In the genomic region with DNA sequence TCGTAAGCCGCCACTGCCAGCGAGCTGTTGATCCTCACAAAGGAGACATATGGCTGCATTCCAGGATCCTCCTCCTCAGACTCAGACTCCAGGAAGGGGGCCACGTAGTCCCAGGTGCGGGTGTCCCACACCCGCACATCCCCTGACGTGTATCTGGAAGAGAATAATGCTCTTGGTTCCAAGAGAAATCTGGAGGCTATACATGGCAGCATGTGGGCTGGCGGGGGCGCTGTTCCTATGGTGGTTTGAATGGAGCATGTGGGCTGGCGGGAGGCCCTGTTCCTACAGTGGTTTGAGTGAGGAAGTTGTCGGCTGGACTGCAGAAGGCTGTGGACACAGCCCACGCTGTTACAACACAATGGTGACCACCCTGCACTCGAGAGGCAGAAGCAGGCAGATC, we compare ENCODE assay signal across 10 mouse cellular contexts. TPM values are rescaled to one million over a fixed set of nuclear protein-coding genes. Genes with fewer than 3 reads are reported as not detected.
DNase-seq lines count a peak whose midpoint lies in the region; ATAC-seq and TF ChIP-seq lines count a peak whose summit lies in the region.
"Had no signal": no experiment of that assay in that cellular context is flagged by ENCODE, and none has a peak within 500 bp of the region (broad histone marks: within the 10 kb centered on the region; RNA-seq: fewer than 3 reads in every experiment).

No protein-coding gene starts in this region.

- no peaks in the 10 kb centered on the region for H3K4me1 ChIP-seq in intestine, postnatal 0 days (replicated peaks; ENCODE audit: control insufficient read depth, insufficient read depth, low read length)
- H3K4me1 ChIP-seq in intestine, embryonic 15.5 days (replicated peaks) = peaks cover 3% of the 10 kb centered on the region; the same call in 1 of the 2 replicates

- no peak overlapping the region for H3K4me3 ChIP-seq in intestine, postnatal 0 days (ENCODE audit: low read depth, low read length)
- H3K4me3 ChIP-seq in intestine, embryonic 15.5 days (replicated peaks) = no peak overlapping the region
- H3K4me3 ChIP-seq: hindbrain, embryonic 10.5 days; megakaryocyte, embryonic 14.5 days had no signal

- H3K9ac ChIP-seq in intestine, postnatal 0 days (ENCODE audit: low read depth, low read length) = no peak overlapping the region
- H3K9ac ChIP-seq in intestine, embryonic 15.5 days = no peak overlapping the region

- 83% methylated on average over 13 of the region's 13 CpGs for WGBS in intestine, postnatal 0 days
- 76% methylated on average over 13 of the region's 13 CpGs for WGBS in intestine, embryonic 15.5 days

- H3K36me3 ChIP-seq in intestine, postnatal 0 days (ENCODE audit: control insufficient read depth, insufficient read depth) = peaks cover 37% of the 10 kb centered on the region
- H3K36me3 ChIP-seq in intestine, embryonic 15.5 days = peaks cover 17% of the 10 kb centered on the region

- no peaks in the 10 kb centered on the region for H3K27me3 ChIP-seq in intestine, postnatal 0 days (replicated peaks; ENCODE audit: control insufficient read depth, insufficient read depth, low read length)
- H3K27me3 ChIP-seq in intestine, embryonic 15.5 days (replicated peaks) = no peaks in the 10 kb centered on the region
- H3K27me3 ChIP-seq: megakaryocyte, embryonic 14.5 days had no signal

- peak; percentile 58 to 70 for DNase-seq in layer of hippocampus, postnatal 10 days (ENCODE audit: low spot score in 2 of 2)
- DNase-seq in right cerebral cortex, postnatal 14 days = peak; percentile 79
- no peak for DNase-seq in natural killer cell, adult 2 months (ENCODE audit: low spot score in 2 of 2)
- DNase-seq in heart, adult 11 months = no peak
- no peak for DNase-seq in gastrocnemius, postnatal 10 days

- H3K4me2 ChIP-seq in intestine, postnatal 0 days (replicated peaks; ENCODE audit: low read depth) = no peak overlapping the region
- no peak overlapping the region for H3K4me2 ChIP-seq in intestine, embryonic 15.5 days (replicated peaks)

- no peak overlapping the region for H3K27ac ChIP-seq in intestine, postnatal 0 days (ENCODE audit: low read depth, low read length)
- no peak overlapping the region for H3K27ac ChIP-seq in intestine, embryonic 15.5 days
- H3K27ac ChIP-seq: hindbrain, embryonic 10.5 days had no signal

- TF ChIP-seq CTCF in intestine, postnatal 0 days (IDR thresholded peaks at IDR 0.05; ENCODE audit: low read depth) = peak; percentile 22; the same call in 1 of the 2 replicates

- H3K9me3 ChIP-seq in intestine, postnatal 0 days (ENCODE audit: control insufficient read depth) = no peaks in the 10 kb centered on the region
- H3K9me3 ChIP-seq in intestine, embryonic 15.5 days = no peaks in the 10 kb centered on the region
- H3K9me3 ChIP-seq: hindbrain, embryonic 10.5 days; megakaryocyte, embryonic 14.5 days had no signal

- no peak for ATAC-seq in intestine, postnatal 0 days
- no peak for ATAC-seq in intestine, embryonic 15.5 days
- 0 out of 2 replicates have a peak, but pooled peaks have one; percentile 42 for ATAC-seq in common myeloid progenitor, adult 5-6 weeks (replicated peaks; ENCODE audit: low read depth, poor library complexity, severe bottlenecking)

RNA-seq across cellular contexts. Expression of a gene that starts 41.6 kb away (rescaled TPM):
- polyA plus RNA-seq in intestine, postnatal 0 days (2015; fragmentation: Nextera tagmentation; extraction: Ambion mirVana) = 10.1 and 10.8 TPM in 2 replicates
- polyA plus RNA-seq in intestine, embryonic 15.5 days (2015; fragmentation: Nextera tagmentation; extraction: Ambion mirVana) = 20.7 and 22.6 TPM in 2 replicates
- 20.0 and 23.7 TPM in 2 replicates for total RNA-seq in common myeloid progenitor, adult 5-6 weeks (2017)
- 10 to 100 TPM; 39.8 to 42.4 TPM for total RNA-seq in layer of hippocampus, postnatal 10 days (2021)
- total RNA-seq in gastrocnemius, postnatal 10 days (2021) = 10 to 100 TPM; 32.8 to 33.5 TPM

RNA-seq across cellular contexts. Expression of a gene that starts 50.8 kb away (rescaled TPM):
- 0.08 and 0.09 TPM in 2 replicates for polyA plus RNA-seq in intestine, postnatal 0 days (2015; fragmentation: Nextera tagmentation; extraction: Ambion mirVana)
- 0.11 and 0.25 TPM in 2 replicates for polyA plus RNA-seq in intestine, embryonic 15.5 days (2015; fragmentation: Nextera tagmentation; extraction: Ambion mirVana)
- total RNA-seq in common myeloid progenitor, adult 5-6 weeks (2017) = not detected in 2 replicates
- total RNA-seq in layer of hippocampus, postnatal 10 days (2021) = 10 to 100 TPM; 45.3 to 48.5 TPM
- under 1 TPM in 1 of 2 experiments, not detected in 1; 0.12 TPM for total RNA-seq in gastrocnemius, postnatal 10 days (2021)

Comparison
In these comparisons a context has a peak if more than half of its experiments do, and no peak if none do; other contexts are left out.
1. DNase-seq: peak in layer of hippocampus, postnatal 10 days (2 of 2) and right cerebral cortex, postnatal 14 days (single experiment); none in natural killer cell, adult 2 months (0 of 2), heart, adult 11 months (single experiment) and gastrocnemius, postnatal 10 days (single experiment).
2. RNA of a gene that starts 50.8 kb away (total RNA-seq): 45.3 to 48.5 TPM in layer of hippocampus, postnatal 10 days; 0.12 TPM in gastrocnemius, postnatal 10 days and not detected in common myeloid progenitor, adult 5-6 weeks; every median in the first group is over 10 times any median in the second.